Mouse (Mus musculus) gastrocnemius, adult 2 months (tissue): ENCODE measurements around the gene Sp6. TPM values are rescaled to one million over a fixed set of nuclear protein-coding genes. Genes with fewer than 3 reads are reported as not detected.
A peak's percentile ranks its signal among the peaks of the same experiment; 100 is the strongest.

Experiments
- DNase-seq: peaks from one replicate; pipeline ENCODE4 v3.0.0; 2022
- H3K27ac ChIP-seq: fragments of 200-600 bp; 2 replicates; pipeline ENCODE4 v1.8.1; 2022; ENCODE audit warnings: mild to moderate bottlenecking
- H3K4me3 ChIP-seq: fragments of 200-600 bp; 2 replicates; pipeline ENCODE4 v1.8.1; 2022; ENCODE audit warnings: mild to moderate bottlenecking, moderate library complexity
- CTCF ChIP-seq: fragments of 200-600 bp; IDR thresholded peaks from 2 replicates; pipeline ENCODE4 v1.8.1; 2022; ENCODE audit warnings: antibody characterized with exemption, mild to moderate bottlenecking, moderate library complexity
- intact Hi-C: fragments of 180-260 bp; cut with DNase I; formaldehyde crosslinking; loops from one replicate; pipeline ENCODE4 v1.15.1; 2025
- total RNA-seq, 2 experiments: library from RNA; stranded (reverse); gene quantifications; 2 replicates each; pipeline ENCODE4 v1.2.3; 2021

The Sp6 gene
- total RNA-seq, 2 experiments from 2014 or later = 0.10 TPM; not detected in 1

DNA sequence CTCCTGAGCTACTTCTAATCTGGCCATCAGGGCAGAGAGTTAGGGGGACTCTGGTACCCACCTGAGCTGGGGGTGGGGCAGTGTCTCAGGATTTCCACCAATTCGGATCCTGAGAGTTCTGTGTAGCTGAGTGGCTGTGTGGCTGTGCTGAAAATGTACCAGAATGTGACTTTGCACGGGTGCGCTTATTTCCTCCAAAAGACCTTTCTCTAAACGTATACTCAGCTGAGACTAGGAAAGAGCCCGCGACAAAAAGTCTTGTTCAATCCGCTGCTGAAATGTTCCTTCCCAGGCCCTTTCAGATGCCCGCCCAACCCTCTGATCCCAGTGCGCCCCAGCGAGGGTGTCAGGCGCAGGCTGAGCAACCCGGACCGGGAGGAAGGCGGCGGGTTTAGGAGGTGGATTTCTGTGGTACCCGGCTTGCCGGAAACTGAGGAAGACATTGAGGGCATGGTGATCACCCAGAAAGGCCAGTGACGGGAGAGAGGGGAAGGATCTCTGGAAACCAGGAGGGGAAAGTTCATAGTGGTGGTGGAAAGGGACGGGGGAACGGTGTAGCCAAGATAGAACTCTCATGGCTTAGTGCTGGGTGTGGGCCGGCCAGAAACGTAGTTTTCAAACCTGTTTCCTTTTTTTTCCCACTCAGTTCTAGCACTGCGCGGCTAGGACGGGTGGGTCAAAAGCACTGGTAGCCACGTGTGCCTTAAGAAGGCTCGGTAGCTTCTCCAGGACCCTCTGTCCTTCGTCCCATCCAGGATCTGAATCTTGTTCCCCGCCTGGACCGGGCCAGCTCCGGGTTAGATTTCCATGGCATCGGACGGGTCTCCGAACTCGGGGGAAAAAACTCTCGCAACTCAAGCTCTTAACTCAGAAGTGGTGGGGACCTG is 4.7 kb downstream of the Sp6 start:
- Histone ChIP-seq H3K27ac (no peak overlapping the region), H3K4me3 (peak overlapping the region; percentile 52)
- no peak for DNase-seq
- no peak for TF ChIP-seq CTCF
- intact Hi-C loops = no loop called here

GRCm38 (mm10) chr11:97018583-97019344 is 5.6 kb downstream of the Sp6 start:
- TF ChIP-seq CTCF = no peak
- no peak overlapping the region for H3K27ac ChIP-seq
- H3K4me3 ChIP-seq = peak overlapping the region; percentile 52
- DNase-seq = no peak
- intact Hi-C loops = no loop called here

GRCm38 (mm10) chr11:97019345-97019708 is 6.1 kb downstream of the Sp6 start:
- TF ChIP-seq CTCF = no peak
- intact Hi-C loops = no loop called here
- Histone ChIP-seq H3K27ac (no peak overlapping the region), H3K4me3 (no peak overlapping the region; the same call in 1 of the 2 replicates)
- DNase-seq = no peak

DNA sequence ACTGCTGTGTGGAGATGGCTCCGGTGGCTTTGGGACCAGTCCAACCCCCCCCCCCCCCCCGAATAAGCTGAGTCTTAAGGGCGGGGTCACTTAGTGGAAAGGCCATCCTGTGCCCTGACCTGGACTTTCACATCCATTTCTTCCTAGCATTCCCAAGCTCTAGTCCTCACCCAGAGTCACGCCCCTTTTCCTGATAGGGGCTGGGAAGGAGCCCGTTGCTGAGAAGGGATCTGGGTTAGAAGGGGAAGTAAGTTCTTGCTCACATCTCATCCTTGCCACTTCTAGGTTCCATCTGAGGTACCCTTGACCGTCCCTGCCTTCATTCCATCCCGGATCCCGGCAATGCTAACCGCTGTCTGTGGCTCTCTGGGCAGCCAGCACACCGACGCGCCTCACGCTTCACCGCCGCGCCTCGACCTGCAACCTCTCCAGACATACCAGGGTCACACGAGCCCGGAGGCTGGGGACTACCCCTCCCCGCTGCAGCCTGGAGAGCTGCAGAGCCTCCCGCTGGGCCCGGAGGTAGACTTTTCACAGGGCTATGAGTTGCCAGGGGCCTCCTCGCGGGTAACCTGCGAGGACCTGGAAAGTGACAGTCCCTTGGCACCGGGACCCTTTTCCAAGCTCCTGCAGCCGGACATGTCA is 8.0 kb downstream of the Sp6 start:
- Histone ChIP-seq H3K27ac (0 out of 2 replicates have a peak overlapping the region, but pooled peaks have one; percentile 78), H3K4me3 (peak overlapping the region; percentile 86)
- TF ChIP-seq CTCF = no peak
- no peak for DNase-seq
- intact Hi-C loops = no loop called here

- peak; percentile 58 for TF ChIP-seq CTCF
- peak overlapping the region; percentile 86 for H3K4me3 ChIP-seq
- intact Hi-C loops = no loop called here
Measured at GRCm38 (mm10) chr11:97021873-97022484, 8.8 kb downstream of the Sp6 start.

GRCm38 (mm10) chr11:97024977-97025376 is 11.8 kb downstream of the Sp6 start:
- no peak overlapping the region for H3K27ac ChIP-seq
- TF ChIP-seq CTCF = no peak
- no peak for DNase-seq
- H3K4me3 ChIP-seq = no peak overlapping the region
- intact Hi-C loops = loop anchor here (2.0 kb wide), 1 partner anchor 108 kb away; the partner anchor contains the start of gene Cdk5rap3

More at GRCm38 (mm10) chr11:97021873-97022484, 8.8 kb downstream of the Sp6 start:
- DNase-seq = peak; percentile 85
- peak overlapping the region; percentile 78 for H3K27ac ChIP-seq

DNA sequence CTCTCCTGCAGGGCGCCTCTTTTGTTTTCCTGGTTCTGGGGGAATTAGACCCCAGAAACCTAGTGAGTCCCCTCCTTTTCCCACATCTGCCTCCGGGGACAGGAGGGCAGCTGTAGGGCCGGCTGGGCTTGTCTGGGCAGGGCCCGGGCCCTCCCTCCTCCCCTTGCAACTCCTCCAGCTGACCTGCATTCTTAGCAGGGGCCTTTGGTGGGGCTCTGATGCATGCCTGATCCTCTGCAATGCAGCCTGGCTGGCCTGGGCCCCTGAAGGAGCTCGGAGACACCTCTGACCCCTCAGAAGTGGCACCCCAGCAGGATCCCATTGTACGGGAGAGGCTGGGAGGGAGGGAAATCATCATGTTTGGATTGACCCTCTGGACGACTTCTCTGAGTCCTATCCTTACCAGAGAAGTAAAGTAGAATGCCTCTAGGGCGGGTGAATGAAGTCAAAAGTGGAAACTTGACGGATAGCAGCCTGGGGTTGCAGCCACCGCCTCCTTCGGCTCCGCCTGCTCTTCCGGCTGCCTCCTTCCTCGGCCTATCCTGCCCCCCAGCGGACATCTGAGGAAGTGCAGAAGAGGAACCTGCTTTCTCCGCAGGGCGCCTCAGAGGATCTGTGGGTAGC is 12.6 kb downstream of the Sp6 start:
- H3K27ac ChIP-seq = peak overlapping the region; percentile 74
- DNase-seq = peak; percentile 89
- peak; percentile 99 for TF ChIP-seq CTCF
- peak overlapping the region; percentile 67 for H3K4me3 ChIP-seq
- intact Hi-C loops = loop anchor here (1.0 to 2.0 kb wide), 2 partner anchors 44 to 109 kb away; partner anchors contain the start of genes Cdk5rap3 and Sp2

GRCm38 (mm10) chr11:97029686-97030417 is 16.7 kb downstream of the Sp6 start, which contains the start of gene Scrn2:
Gene Scrn2 (plus strand): TSS chr11:97029938.
- DNase-seq = peak; percentile 88
- Histone ChIP-seq H3K27ac (peak within 1 kb of the TSS; percentile 92), H3K4me3 (peak within 1 kb of the TSS; percentile 86)
- intact Hi-C loops = no loop called here
- peak; percentile 95 for TF ChIP-seq CTCF

- Histone ChIP-seq H3K4me3 (peak overlapping the region; percentile 86), H3K27ac (peak overlapping the region; percentile 92)
- DNase-seq = no peak
- intact Hi-C loops = no loop called here
- no peak for TF ChIP-seq CTCF
Measured at GRCm38 (mm10) chr11:97030426-97030825, 17.2 kb downstream of the Sp6 start.

DNA sequence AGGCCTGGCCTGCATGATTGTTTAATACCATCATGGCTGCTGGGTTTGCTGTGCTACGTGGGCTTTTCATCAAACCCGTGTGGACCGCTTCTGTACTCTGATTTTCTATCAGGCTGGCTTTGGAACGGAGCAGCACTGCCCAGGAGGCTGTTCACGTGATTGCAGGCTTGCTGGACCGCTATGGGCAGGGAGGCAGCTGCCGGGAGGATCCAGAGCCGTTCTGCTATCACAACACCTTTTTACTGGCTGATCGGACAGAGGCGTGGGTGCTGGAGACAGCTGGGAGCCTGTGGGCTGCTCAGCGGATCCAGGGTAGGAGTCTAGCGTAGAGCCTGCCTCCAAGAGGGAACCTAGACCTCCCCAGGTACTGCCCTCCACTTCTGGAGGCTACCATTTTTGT is 18.8 kb downstream of the Sp6 start:
- intact Hi-C loops = no loop called here

GRCm38 (mm10) chr11:97032499-97032898 is 19.3 kb downstream of the Sp6 start:
- DNase-seq = no peak
- intact Hi-C loops = no loop called here
- no peak overlapping the region for H3K27ac ChIP-seq
- no peak for TF ChIP-seq CTCF
- H3K4me3 ChIP-seq = no peak overlapping the region

More for the DNA sequence above, 18.8 kb downstream of the Sp6 start:
- no peak for DNase-seq
- TF ChIP-seq CTCF = no peak
- no peak overlapping the region for H3K4me3 ChIP-seq
- H3K27ac ChIP-seq = no peak overlapping the region
